Mouse (Mus musculus) stomach, embryonic 14.5 days (tissue): Measurements from ENCODE around the gene Olfr373. TPM values are rescaled to one million over a fixed set of nuclear protein-coding genes. Genes with fewer than 3 reads are reported as not detected.

Experiments used
- ATAC-seq: fragments of 200-750 bp; cut with Nextera tagmentation; 2 replicates; pipeline ENCODE4 v1.8.0; 2017; ENCODE audit warnings: low read depth, moderate TSS enrichment; ENCODE audit not compliant: insufficient number of reproducible peaks, insufficient read depth, low FRiP score
- H3K27ac ChIP-seq: fragments of 300-500 bp; sonication (generic); 2 replicates; pipeline ENCODE4 v1.5.1; 2014; ENCODE audit warnings: mild to moderate bottlenecking, low read length, moderate library complexity, mixed read lengths
- H3K27me3 ChIP-seq: fragments of 300-500 bp; sonication (generic); 2 replicates; pipeline ENCODE4 v1.6.1; 2014; ENCODE audit warnings: low read length, control low read depth, mixed read lengths; ENCODE audit not compliant: control insufficient read depth, insufficient read depth
- H3K36me3 ChIP-seq: fragments of 300-500 bp; sonication (generic); 2 replicates; pipeline ENCODE4 v1.6.1; 2014; ENCODE audit warnings: mild to moderate bottlenecking, control low read depth, low read length, moderate library complexity, mixed read lengths; ENCODE audit not compliant: control insufficient read depth, insufficient read depth
- H3K4me1 ChIP-seq: fragments of 300-500 bp; sonication (generic); 2 replicates; pipeline ENCODE4 v1.6.1; 2014; ENCODE audit warnings: low read length, control low read depth, mixed read lengths; ENCODE audit not compliant: control insufficient read depth, insufficient read depth
- H3K4me2 ChIP-seq: fragments of 300-500 bp; sonication (generic); replicated peaks from 2 replicates; pipeline ENCODE4 v1.6.1; 2014; ENCODE audit warnings: low read depth, low read length, control low read depth
- H3K4me3 ChIP-seq: fragments of 300-500 bp; sonication (generic); 2 replicates; pipeline ENCODE4 v1.5.1; 2014; ENCODE audit warnings: low read depth, low read length, control low read depth
- H3K9ac ChIP-seq: fragments of 300-500 bp; sonication (generic); replicated peaks from 2 replicates; pipeline ENCODE4 v1.6.1; 2014; ENCODE audit warnings: low read depth, mild to moderate bottlenecking, control low read depth, low read length, moderate library complexity, mixed read lengths
- H3K9me3 ChIP-seq: fragments of 300-500 bp; sonication (generic); 2 replicates; pipeline ENCODE4 v1.6.1; 2016; ENCODE audit warnings: low read depth, low read length, control low read depth; ENCODE audit not compliant: control insufficient read depth
- WGBS: fragments of 180-500 bp; shearing (Covaris S2); extraction: QIAGEN DNeasy Blood & Tissue Kit; methylation state at CpG from one replicate; pipeline ENCODE4 v1.1.7; 2014; 5-methylcytosine and 5-hydroxymethylcytosine counted together
- polyA plus RNA-seq: library from polyadenylated mRNA; unstranded; fragments of >200 nt; fragmentation: Nextera tagmentation; extraction: Ambion mirVana; gene quantifications from 2 replicates; pipeline ENCODE4 v1.2.1, GENCODE M21; 2014

The Olfr373 gene
- polyA plus RNA-seq, 1 experiment from 2014 or later = 0.07 TPM

- no peak overlapping the region for H3K4me3 ChIP-seq
- no peak overlapping the region for H3K4me2 ChIP-seq
- 46% methylated on average over 1 of the region's 1 CpGs for WGBS
- H3K9me3 ChIP-seq = no peaks in the 10 kb centered on the region
- H3K9ac ChIP-seq = no peak overlapping the region
- H3K36me3 ChIP-seq = no peaks in the 10 kb centered on the region
- H3K4me1 ChIP-seq = no peaks in the 10 kb centered on the region
- H3K27me3 ChIP-seq = no peaks in the 10 kb centered on the region
- H3K27ac ChIP-seq = no peak overlapping the region
- ATAC-seq = no peak
These were observed 44.9 kb downstream of the Olfr373 start for GRCm38 (mm10) chr8:72127834-72128233.

- Histone ChIP-seq H3K27me3 (no peaks in the 10 kb centered on the region), H3K27ac (no peak overlapping the region; the same call in 1 of the 2 replicates), H3K36me3 (no peaks in the 10 kb centered on the region), H3K9ac (no peak overlapping the region), H3K4me2 (no peak overlapping the region), H3K4me1 (0 out of 2 replicates have a peak, but pooled peaks cover 5% of the 10 kb centered on the region), H3K9me3 (no peaks in the 10 kb centered on the region), H3K4me3 (no peak overlapping the region)
- no peak for ATAC-seq
- 76% methylated on average over 2 of the region's 2 CpGs for WGBS
These were observed 48.3 kb downstream of the Olfr373 start for GRCm38 (mm10) chr8:72131251-72131650.

DNA sequence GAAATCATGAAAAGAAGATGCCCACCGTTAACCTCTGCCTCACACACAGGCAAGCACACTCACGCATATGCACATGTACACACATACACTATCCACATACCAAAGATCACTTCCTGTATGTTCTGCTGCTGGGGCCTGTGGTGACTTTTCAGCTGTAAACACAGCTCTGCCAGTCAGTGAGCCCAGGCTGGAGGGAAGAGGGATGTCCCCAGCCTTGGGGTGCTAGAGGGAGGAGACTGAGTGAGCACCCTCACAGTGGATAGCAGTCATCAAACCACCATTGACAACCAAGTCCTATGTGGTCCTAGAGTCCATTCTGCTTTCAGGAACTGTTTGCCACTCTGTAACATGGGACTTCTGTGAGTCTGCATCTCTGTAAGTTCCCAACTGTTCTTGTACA lies 48.9 kb downstream of the Olfr373 start:
- Histone ChIP-seq H3K36me3 (no peaks in the 10 kb centered on the region), H3K4me2 (no peak overlapping the region), H3K4me3 (no peak overlapping the region), H3K27ac (no peak overlapping the region; the same call in 1 of the 2 replicates), H3K27me3 (no peaks in the 10 kb centered on the region), H3K9ac (no peak overlapping the region), H3K9me3 (no peaks in the 10 kb centered on the region), H3K4me1 (peaks cover 5% of the 10 kb centered on the region; the same call in 1 of the 2 replicates)
- WGBS = 87% methylated on average over 2 of the region's 2 CpGs
- no peak for ATAC-seq

GRCm38 (mm10) chr8:72132417-72132816 lies 49.4 kb downstream of the Olfr373 start:
- no peak overlapping the region; the same call in 1 of the 2 replicates for H3K27ac ChIP-seq
- H3K4me3 ChIP-seq = no peak overlapping the region
- no peak for ATAC-seq
- H3K4me2 ChIP-seq = no peak overlapping the region
- H3K9ac ChIP-seq = no peak overlapping the region
- no peaks in the 10 kb centered on the region for H3K27me3 ChIP-seq
- H3K4me1 ChIP-seq = peaks cover 9% of the 10 kb centered on the region; the same call in 1 of the 2 replicates
- 69% methylated on average over 1 of the region's 1 CpGs for WGBS
- no peaks in the 10 kb centered on the region for H3K36me3 ChIP-seq
- no peaks in the 10 kb centered on the region for H3K9me3 ChIP-seq

DNA sequence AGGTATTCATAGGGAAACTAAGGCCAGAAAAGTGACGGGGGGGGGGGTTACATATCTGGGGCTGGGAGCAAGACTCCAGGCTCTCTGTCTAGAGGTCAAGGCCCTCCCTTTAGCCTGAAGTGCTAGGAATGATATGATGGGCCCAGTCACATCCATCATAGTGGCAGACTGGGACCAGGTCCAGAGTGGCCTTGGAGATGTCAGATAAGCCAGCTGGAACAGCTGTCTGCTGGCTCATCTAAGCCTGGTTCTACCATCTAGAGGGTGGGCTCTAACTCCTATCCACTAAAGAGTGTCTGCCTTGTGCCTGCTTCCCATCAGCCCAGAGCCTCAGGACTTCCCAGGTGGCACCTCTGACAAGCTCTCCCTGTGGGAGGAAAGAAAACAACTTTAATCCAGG lies 49.9 kb downstream of the Olfr373 start:
- ATAC-seq = no peak
- 42% methylated on average over 1 of the region's 1 CpGs for WGBS
- Histone ChIP-seq H3K27ac (no peak overlapping the region), H3K9ac (no peak overlapping the region), H3K27me3 (no peaks in the 10 kb centered on the region), H3K36me3 (no peaks in the 10 kb centered on the region; the same call in 1 of the 2 replicates), H3K9me3 (no peaks in the 10 kb centered on the region), H3K4me2 (no peak overlapping the region), H3K4me3 (no peak overlapping the region), H3K4me1 (peaks cover 13% of the 10 kb centered on the region; the same call in 1 of the 2 replicates)

DNA sequence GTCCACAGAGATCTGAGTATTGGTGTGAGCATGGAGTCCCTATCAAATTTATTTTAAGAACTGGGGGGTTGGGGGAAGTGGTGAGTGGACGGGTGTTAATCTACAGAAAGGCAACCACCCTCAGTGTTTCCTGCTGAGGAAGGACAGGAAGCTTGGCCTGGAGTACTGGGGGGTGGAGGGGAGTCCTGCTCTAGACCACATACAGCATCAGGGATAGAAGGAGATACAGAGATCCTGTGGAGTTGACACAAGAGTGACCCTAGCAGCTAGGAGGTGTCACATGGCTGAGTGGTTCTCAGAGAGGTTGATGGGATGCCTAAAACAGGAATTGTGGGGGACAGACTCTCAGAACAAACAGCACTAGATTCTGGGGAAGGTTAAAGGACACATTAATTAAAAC lies 50.5 kb downstream of the Olfr373 start:
- no peaks in the 10 kb centered on the region for H3K27me3 ChIP-seq
- no peaks in the 10 kb centered on the region for H3K9me3 ChIP-seq
- 55% methylated on average over 1 of the region's 1 CpGs for WGBS
- H3K27ac ChIP-seq = no peak overlapping the region
- peaks cover 15% of the 10 kb centered on the region; the same call in 1 of the 2 replicates for H3K4me1 ChIP-seq
- H3K4me3 ChIP-seq = no peak overlapping the region
- H3K4me2 ChIP-seq = no peak overlapping the region
- peaks cover 2% of the 10 kb centered on the region for H3K36me3 ChIP-seq
- H3K9ac ChIP-seq = no peak overlapping the region
- no peak for ATAC-seq

DNA sequence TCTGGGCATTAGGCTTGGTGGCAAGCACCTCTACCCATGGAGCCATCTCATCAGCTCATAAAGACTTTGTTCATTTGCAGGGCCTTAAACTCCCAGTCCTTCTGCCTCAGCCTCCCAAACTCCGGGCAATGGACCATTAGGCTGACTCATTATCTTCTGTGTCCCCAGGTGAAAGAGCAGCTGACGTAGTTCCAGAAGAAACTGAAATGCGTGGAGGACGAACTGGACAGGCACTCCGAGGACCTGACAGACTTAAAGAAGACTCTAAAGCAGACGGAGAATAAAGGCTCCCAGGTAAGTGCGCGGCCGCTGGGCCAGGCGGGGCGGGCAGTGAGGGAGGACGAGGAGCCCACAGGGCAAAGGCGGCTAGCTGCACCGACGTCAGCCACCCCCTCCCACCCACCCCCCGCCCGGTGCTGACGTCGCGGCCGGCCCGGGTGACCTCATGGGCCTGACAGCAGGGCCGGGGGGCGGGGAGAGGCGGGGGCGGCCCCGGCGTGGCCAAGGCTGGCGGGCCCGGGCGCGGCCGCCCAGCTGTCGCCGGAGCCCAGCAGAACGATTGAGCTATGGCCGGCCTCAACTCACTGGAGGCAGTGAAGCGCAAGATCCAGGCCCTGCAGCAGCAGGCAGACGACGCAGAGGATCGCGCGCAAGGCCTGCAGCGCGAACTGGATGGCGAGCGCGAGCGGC lies 51.9 kb downstream of the Olfr373 start, which contains the start of gene Tpm4:
Gene Tpm4 (plus strand): TSS at position 220 of the 690 bp plus-strand sequence.
- Histone ChIP-seq H3K9ac (peak within 1 kb of the TSS; percentile 99), H3K27ac (peak within 1 kb of the TSS; percentile 100), H3K4me2 (peak within 1 kb of the TSS; percentile 73), H3K4me1 (peaks cover 15% of the 10 kb centered on the region; the same call in 1 of the 2 replicates), H3K27me3 (no peaks in the 10 kb centered on the region), H3K4me3 (peak within 1 kb of the TSS; percentile 89), H3K9me3 (no peaks in the 10 kb centered on the region), H3K36me3 (peaks cover 15% of the 10 kb centered on the region)
- WGBS = under 1% methylated on average over 26 of the region's 49 CpGs
- ATAC-seq = peak; percentile 82

- Histone ChIP-seq H3K36me3 (peaks cover 21% of the 10 kb centered on the region), H3K27me3 (no peaks in the 10 kb centered on the region), H3K9ac (peak overlapping the region; percentile 99), H3K9me3 (no peaks in the 10 kb centered on the region), H3K4me1 (peaks cover 15% of the 10 kb centered on the region; the same call in 1 of the 2 replicates), H3K27ac (peak overlapping the region; percentile 100), H3K4me2 (peak overlapping the region; percentile 73), H3K4me3 (peak overlapping the region; percentile 89)
- ATAC-seq = peak; percentile 62
- under 1% methylated on average over 59 of the region's 62 CpGs for WGBS
These were observed 52.7 kb downstream of the Olfr373 start for GRCm38 (mm10) chr8:72135446-72136301.
